Mouse (Mus musculus) liver, adult 2 months (tissue): Measurements from ENCODE around the gene Mfsd8.
A peak's percentile ranks its signal among the peaks of the same experiment; 100 is the strongest.

Experiments used
- CTCF ChIP-seq: fragments of 200-500 bp; IDR thresholded peaks from 2 replicates; pipeline ENCODE4 v1.5.1; 2011; ENCODE audit warnings: low read depth, low read length, control low read depth
- POLR2A ChIP-seq: fragments of 200-500 bp; IDR thresholded peaks from 2 replicates; pipeline ENCODE4 v1.6.1; 2011; ENCODE audit warnings: low read length, control low read depth; ENCODE audit not compliant: insufficient read depth; ENCODE audit errors: extremely low read depth

DNA sequence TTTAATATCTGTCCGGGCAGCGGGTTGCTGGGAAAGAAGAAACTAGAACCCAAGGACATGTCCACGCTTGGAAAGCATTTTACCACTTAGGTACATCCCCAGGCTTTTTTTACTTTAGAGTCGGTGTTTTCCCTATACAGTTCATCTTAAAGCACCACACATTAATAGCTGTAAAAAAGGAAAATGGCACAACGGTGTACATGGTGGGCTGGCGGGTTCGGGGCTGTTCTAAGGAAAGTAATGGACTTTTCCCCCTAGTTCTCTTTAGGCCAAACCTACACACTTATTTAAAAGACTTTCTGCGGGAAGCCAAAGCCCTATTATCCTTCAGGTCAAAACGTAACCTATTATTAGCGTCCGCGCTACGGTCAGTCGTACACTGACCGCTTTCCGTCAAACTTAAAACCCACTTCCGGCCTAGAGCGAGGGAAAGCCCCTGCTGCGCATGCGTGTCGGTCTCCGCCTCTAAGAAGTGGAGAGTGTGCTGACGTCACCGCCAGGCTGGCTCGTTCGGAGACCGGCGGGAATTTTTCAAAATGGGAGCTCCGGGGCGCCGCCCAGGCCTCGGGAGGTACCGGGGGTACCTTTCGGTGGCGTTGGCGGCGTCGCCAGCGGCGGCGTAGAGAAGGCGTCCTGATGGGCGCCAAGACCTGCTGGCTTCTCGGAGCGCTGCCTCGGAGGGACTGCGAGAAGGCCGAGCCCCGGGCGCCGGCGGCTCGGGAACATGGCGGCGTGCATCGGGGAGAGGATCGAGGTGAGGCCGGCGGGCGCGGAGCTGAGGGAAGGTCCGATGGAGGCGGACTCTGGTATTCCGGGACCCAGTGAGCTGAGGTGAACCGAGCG, 46.9 kb downstream of the Mfsd8 start, which contains the start of gene Plk4:
- TF ChIP-seq CTCF (no peak), POLR2A (0 out of 2 replicates have a peak, but pooled peaks have one; percentile 17)
